Mouse (Mus musculus) frontal cortex, postnatal 10 days (tissue): ENCODE measurements at regions not wholly inside any gene's neighbourhood (a gene's known extent, or its start where the extent isn't known, plus 50 kb on each side); places are given as distances from the start of the nearest gene placed in this dataset.

Source experiments
- DNase-seq, 2 experiments: peaks; one replicate each; pipeline ENCODE4 v3.0.0; 2022; ENCODE audit warnings: low spot score in 2 of 2, mixed read lengths in 1 of 2

DNA sequence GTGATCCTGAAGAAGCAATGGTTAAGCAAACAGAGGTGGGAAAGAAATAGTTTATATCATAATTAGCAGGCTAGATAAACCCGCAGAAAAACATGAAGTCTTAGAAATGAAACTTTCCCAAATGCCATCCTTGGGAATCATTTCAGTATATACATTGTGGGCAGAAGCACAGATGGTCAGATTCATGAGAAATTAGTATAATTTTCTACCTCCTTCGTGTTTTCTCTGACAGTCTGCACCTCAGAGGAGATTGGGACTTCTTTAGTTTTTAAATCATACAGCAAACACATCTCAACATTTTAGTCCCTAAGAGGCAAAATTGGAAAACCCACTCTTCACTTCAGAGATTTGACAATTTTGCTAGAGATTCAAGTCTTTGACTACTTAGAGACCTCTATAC lies 786.6 kb upstream of the Celf2 start:
- no peak for DNase-seq

DNA sequence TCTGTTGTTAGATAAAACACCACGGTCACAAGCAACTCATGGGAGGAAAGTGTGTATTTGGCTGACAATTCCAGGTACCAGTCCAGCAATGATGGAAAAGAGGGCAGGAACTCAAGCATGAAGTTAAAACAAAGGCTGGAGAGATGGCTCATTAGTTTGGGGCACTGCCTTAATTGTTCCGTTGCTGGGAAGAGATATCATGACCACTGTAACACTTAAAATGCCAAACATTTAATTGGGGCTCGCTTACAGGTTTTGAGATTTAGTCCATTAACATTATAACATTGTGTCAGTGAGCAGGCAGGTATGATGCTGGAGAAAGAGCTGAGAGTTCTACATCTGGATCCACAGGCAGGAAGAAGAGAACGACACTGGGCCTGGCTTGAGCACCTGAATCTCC lies 782.0 kb upstream of the Celf2 start:
- DNase-seq = no peak

DNA sequence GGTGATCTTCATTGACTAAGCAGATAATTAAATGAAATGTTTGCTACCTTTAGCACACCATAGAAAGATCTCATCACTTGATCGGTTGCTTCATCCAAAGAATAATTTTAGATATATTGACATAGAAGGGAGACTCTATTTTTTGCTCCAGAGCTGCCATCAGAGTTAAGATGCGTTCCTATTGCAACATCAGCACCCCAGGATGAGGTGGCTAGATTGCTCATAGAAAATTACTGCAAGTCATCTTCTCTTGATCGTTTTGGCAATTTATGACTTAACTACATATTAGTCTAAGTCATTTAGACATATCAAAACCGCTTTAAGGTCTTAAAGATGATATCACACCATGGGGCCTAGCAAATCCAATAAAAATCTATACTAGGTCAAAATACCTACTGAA lies 778.0 kb upstream of the Celf2 start:
- no peak for DNase-seq

GRCm38 (mm10) chr2:8276127-8276773 lies 766.9 kb upstream of the Celf2 start:
- DNase-seq = no peak
